Mouse (Mus musculus) embryo, embryonic 11.5 days (tissue): ENCODE measurements around the gene Syt16.

Source experiments
- DNase-seq: peaks from one replicate; pipeline ENCODE4 v3.0.0-alpha.2; 2012; ENCODE audit warnings: low read depth, low spot score

The Syt16 gene

DNA sequence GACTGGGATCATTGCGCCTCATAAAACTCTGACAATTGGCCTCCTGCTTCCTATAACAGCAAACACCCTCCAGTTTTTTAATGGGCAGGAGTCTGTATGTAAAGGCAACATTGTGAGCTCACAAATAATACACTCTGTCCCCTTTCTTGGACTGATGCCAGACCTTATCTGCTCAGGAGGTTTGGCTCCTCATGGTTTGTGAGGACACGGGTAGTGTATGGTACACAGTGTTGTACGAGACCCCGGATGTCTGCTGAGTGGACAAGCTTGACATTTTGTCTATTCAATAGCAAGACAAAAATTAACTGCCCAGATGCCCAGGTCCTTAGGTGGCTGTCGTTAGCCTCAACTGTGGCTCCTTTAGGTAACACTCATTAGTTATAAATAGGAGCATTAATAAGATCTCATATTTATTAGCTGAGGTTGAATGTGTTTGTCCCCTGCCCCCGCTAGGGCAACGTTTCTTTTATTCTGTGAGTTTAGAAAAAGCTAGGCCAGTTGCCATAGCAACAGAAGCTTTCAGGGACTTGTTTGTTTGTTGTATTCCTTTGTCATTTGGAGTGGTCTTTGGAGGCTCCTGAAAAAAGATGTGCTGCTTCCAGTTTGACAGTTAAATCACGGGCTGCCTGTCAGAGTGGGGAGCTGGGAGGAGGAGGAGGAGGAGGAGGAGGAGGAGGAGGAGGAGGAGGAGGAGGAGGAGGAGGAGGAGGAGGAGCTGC lies 101.3 kb downstream of the Syt16 start:
- DNase-seq = no peak

DNA sequence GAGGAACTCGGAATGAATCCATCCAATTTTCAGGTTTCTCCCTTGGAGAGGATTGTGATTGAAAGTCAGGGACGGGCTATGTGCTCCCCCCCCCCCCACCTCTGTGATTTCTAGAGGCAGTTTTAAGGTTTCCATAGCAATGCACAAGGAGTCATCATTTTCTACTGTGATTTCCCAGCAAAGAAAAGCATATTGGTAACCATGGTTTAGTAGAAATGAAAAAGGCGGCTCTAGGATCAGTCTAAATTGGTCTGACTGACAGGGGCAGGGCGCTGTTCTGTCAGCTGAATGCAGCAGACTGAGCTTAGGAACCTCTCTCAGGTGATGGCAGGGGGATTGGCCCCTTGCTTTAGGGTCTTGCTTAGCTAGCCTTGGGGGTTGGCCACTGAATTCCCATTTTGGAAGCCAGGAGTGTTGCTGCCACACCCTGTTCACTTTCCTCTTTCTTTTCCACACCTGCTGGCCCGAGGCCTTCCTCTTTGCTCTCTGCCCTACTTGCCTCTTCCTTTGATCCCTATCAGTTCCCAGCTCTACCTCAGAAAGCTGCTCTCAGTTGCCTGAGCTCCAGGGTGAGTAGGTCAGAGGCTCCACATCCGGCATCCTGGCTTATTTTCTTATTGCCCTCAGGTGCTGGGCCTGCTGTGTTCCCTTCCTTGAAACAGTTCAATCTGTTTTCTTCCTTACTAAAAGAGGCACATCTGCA lies 108.5 kb downstream of the Syt16 start:
- no peak for DNase-seq

DNA sequence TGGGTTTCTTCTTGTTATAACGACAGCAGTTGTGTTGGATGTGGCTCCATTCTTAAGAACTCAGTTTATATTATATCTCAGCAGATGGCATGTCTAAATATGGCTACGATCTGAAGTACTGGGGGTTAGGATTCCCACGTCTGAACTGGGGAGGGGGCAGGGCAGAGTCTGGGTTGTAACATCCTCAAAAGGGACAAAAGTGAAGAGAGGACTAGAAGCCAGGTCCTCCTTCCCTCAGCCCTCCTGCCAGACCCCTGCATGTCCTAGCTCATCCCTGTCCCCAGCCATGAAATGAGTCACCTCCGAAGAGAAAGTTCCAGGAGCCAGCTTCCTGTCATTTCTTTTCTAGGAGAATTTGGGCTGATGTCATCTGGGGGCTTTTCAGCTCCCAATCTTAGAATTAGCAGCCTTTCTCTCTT lies 111.2 kb downstream of the Syt16 start:
- DNase-seq = no peak

DNA sequence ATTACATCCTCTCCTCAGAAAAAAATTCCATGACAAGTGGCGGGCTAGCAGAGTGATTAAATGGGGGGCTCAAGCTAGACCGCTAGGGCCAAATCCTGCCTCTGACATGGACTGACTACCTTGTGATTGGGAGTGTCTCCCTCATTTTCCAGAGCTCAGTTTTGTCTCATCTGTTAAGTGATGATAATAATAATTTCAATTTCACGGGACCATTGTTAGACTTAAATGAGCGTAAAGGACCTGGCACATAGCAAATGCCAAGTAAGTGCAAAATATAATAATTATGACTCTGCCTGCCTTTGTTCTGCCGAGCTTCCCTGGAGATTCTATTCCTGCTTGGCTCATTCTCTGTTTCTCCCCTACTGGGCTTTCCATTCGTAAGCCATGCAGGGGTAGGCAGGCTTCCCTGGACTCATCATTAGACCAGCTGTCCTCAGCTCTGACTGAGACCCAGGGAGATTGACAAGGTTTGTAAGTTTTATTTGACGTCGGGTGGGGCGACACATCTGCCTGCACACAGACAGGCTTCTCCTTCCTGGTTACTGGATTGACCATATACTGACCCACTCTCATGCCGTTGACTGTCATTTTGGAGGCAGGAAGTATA lies 112.1 kb downstream of the Syt16 start:
- DNase-seq = no peak

DNA sequence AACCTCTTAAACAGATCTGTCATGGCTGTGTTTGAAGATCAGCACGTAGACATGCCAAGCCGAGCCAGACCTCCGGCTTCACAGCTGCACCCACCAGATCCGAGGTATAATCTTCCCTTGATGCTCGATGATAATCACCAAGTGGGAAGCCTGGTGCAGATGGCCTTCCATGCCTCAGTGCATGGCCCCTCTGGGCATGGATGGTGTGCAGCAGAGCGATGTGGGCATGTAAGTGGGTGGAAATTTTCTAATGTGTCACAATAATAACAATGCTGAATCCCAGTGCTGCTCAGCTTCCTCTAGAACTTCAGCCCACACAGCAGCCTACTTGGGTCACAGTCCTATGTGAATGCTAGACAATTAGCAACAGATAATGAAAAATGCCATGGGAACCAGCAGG lies 119.4 kb downstream of the Syt16 start:
- no peak for DNase-seq

DNA sequence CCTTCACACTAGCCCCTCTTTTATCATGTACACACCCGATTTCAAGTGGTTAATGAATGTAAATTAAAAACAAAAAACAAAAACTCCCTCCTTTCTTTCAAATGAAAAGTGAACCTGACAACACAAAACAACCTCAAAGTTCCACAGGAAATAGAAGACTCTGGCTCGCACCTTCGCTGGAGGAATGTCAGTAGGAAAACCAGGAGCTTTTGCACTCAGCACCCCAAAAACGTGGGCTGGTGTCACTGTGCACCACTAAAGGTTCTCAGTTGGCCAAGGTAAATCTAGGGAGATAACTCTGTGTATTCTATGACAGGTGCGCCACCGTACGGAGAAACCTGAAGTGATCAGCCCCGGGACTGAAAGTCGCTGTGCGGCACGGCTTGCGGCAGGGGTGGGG lies 128.3 kb downstream of the Syt16 start:
- DNase-seq = no peak

DNA sequence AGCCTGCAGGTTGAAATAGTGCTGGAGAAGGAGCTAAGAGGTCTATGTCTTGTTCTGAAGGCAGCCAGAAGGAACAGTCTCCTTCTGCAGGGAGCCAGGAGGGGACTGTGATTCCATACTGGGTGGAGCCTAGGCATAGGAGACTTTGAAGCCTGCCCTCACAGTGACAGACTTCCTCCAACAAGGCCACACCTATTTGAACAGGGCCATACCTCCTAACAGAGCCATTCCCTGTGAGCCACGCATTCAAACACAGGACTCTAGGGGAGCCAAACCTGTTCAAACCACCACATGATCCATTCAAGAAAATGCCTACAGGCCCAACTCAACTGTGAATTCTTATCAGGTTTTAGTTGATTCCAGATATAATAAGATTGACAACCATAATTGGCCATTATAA lies 130.8 kb downstream of the Syt16 start:
- no peak for DNase-seq

DNA sequence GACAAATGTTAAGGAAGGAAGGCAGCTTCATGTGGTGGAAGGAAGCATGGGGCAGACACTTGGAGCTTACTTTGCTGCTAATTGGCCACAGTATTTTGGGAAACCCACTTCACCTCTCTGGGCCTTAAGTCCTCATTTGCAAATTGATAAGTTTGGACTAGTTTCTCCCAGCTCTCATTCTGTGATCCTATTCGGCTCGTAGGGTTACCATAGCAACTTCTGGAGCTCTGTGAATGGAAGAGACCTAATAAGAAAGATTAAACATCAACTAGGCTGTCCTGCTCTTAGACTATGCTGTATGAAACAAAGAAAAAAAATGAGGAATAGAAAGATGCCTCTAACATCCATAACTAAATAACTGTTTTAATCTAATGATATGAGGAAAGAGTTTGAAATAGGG lies 134.3 kb downstream of the Syt16 start:
- DNase-seq = no peak

DNA sequence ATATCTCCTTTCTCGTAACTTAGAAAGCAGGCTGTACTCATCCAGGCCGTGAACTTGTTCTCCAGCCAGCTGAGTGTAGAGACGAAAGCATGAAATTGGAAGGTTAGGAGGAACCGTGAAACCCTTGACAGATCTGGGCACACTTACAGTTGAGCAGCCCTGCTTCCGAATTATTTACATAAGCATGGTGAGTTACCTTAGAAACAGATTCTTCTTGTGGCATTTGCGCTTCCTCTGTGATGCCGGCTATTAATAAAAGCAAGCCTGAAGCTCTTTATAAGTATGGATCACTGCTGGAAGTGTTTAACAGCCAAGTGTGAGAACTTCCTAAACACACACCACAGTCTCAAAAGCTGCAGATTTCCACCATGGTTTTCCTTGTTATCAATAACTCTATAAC lies 144.7 kb downstream of the Syt16 start:
- DNase-seq = no peak

DNA sequence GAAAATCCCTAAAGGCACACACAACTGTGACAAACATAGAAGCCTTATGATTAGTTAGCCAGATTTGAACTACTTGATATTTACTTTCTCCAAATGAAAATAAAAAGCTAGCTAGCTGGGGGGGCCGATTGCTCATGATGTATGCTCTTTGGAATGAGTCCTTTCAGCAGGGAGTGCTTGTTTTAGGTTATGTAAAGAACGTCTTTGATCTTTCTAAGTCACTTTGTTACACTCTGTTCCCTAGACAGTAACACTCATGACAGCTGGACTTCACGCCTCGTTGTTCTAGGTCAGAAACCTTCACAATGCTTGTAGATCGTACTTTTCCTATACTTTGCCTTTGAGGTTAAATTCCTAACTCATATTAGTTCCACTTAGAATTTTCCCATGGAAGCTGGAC lies 146.9 kb downstream of the Syt16 start:
- DNase-seq = no peak

DNA sequence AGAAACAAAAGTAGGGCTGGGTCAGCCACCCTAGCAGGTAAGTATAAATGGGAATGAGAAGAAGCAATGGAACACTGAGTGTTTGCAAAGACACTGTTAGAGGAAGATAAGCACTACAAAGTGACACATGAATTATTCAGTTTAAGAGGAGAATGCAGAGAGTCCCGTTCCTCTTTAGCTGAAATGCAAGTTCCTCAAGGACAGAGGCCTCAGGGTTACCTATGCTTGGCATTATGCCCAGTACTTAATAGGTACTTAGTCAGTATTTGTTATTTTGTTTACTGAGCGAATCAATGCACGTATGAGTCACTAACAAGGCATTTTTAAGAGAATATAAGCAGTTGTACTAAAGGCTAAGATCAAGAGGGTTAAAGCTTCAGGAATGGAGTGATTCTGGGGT lies 163.3 kb downstream of the Syt16 start:
- DNase-seq = no peak

DNA sequence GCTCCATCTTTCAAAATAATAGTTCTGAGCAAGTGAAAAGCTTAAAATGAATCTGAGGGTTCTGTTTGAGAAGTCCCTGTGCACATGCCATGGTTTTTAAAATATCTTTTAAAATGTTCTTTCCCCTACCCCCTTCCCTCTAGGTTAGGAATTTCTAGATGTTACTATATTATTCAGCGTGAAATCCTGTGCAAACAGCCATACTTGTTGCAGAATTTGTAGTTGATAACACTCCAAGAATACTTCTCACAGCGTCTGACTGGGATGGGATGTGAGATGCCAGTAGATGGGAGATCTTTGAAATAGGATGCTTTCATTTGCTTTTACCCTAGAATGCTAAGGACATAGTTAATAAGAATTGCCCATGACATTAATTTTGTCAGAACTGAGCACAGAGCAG lies 165.6 kb downstream of the Syt16 start:
- DNase-seq = no peak

DNA sequence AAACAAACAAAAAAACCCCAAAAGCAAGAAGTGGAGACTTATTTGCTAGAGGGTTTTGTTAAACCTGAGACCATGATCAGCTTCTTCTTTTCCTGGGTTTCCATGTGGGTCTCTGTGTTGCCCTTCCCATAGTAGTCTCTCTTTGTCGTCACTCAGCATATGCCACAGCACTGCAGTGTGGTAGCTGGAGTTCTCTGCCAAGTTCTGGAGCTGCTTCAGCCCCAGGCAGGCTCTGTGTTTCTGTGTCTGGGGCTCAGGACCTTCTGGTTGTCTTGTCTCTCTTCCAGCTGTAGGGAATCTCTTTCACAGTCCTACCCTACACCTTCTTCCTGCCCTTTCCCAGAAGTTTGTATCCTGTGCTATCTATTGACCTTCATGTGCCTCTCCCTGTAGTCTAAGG lies 173.8 kb downstream of the Syt16 start:
- no peak for DNase-seq

DNA sequence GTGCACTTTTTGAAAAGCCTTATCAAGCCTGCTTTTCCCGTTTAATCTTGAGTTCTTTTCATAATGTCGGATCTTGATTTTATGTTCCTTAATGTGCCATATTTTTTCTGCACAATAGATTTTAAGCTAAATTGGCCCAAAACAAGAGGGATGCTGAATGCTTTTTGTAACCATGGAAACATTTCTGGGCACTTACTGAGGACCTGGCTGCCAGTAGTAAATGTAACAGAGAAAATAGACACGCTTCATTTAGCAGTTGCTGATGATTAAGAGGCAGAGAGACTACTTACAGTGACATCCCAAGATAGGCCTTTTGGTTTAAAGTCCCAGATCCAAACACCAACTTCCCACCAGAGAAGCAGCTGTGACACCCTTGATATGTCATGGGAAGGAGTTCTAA lies 176.4 kb downstream of the Syt16 start:
- DNase-seq = no peak

DNA sequence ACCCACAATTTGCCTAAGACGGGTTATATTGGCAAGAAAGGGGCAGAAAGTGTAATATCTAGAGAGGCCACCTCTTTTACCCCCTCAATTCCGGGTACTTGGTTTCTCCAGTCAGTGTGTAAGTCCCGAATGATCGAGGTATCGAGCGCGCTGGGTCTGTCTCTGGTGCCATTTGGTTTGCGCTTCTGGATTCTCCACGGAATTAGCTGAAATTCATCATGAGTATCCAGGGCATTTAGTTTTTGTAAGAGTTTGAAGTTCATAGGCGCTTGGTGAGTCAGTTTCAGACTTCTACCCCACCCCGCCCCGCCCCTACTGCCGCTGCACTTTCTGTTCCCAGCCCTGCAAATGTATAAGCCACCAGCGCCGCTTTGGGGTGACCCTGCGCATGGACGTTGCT lies 187.1 kb downstream of the Syt16 start:
- no peak for DNase-seq

DNA sequence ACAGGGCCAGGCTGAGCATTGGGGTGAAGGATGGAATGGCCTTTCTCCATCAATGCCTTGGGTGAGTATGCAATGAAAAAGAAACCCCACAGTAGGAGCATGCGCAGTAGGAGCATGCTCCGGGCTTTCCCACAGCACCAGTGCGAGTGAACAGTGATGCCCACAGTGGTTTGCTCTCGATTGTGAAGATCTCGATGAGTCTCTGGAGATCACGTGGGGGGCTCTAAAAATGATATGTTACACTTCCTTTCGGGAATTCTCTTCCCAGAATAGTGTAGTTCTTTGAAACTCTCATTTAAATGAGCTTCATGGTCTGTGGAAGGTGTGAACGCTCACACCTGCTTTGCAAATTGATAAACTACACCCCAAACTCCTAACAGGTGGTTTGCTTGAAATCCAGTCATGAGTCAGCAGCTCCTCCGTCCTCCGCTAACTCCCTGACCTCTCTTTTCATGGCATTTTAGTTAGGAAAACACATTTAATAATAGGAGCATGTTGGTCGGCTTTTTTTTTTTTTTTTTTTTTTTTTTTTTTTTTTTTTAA lies 190.9 kb downstream of the Syt16 start:
- no peak for DNase-seq

DNA sequence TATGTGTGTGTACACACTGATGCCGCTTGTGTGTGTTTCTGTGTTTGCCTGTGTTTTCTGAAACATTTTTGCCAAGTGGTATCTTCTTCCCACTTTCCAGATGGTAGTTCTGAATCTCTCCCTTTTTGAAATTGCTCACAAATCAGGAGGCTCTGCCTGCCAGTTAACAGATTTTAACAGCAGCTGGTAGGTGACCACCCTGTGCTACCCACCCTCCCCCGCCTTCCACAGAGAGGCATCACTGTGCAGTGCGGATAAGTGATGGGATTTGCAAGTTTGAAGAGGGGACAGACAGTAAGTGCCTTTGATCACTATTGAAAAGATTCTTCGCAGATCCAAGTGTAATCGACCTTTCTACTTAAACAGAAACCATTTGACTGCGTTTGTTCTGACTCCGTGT lies 191.4 kb downstream of the Syt16 start:
- no peak for DNase-seq

DNA sequence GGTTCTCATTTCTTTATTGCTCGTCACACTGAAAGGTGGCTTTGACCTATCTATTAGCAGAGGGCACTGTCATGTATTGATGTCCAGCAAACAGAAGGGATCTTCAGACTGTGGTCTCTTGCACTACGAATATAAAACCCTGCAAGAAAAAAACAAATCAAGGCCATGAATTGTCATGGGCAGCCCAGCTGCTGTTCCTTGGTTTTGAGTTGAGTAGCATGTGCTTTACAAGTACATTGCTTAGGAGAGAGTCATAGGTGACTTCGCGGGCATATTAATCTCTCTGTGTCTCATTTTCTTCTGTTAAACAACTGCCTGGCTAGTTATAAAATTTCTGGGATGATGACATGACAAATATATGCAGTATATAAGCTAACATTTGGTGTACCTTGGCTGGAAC lies 192.4 kb downstream of the Syt16 start:
- DNase-seq = no peak

DNA sequence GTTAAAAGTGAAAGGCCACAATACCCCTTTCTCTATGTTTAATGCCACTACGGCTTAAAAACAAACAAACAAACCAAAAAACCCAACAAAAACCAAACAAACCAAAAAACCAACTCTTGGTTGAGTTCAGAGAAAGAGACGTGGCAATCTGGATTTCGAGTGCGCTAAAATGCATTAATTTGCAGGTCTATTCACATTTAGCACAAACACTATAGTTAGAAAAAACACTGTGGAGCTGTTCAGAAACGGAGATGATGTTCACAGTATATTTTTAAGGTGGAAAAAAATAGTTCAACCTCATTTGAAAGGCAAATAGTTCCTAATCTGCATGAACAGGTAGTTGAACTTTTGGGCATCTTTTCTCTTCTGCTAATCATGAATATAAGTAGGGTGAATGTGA lies 192.8 kb downstream of the Syt16 start:
- DNase-seq = no peak

DNA sequence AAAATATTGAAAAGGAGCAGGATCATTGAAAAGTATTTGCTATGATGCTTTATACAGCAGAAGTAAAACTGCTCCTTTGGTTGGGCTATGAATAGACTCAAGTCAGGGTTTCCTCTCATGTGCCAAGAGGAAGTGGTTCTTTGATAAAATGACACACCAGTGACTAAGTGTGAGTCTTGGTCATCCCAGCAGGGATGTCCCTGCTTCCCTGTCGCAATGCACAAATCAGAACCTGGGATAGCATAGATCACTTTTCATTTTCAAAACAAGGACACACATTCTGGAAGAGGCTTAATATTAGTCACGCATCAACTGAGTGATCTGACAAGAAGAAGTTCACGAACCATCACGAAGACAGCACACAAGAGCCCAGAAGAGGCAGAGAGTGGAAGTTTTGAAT lies 195.1 kb downstream of the Syt16 start:
- DNase-seq = no peak

DNA sequence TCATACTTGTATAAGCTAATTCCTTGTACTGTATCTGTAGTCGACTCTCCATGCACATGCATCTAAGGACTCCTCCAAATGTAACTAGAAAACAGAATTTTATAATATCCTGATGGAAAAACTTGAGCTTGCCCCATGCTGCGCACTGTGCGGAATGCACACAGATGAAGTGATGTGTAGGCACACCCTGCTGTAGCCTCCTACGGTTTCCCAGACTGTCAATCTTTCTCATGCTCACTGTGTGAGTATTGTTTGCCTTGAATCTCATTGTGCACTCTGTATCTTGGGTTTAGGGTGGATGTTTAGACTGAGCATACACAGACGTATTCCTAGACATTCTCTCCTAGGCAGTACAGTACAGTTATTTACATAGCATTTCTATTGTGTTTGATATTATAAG lies 203.9 kb downstream of the Syt16 start:
- no peak for DNase-seq

DNA sequence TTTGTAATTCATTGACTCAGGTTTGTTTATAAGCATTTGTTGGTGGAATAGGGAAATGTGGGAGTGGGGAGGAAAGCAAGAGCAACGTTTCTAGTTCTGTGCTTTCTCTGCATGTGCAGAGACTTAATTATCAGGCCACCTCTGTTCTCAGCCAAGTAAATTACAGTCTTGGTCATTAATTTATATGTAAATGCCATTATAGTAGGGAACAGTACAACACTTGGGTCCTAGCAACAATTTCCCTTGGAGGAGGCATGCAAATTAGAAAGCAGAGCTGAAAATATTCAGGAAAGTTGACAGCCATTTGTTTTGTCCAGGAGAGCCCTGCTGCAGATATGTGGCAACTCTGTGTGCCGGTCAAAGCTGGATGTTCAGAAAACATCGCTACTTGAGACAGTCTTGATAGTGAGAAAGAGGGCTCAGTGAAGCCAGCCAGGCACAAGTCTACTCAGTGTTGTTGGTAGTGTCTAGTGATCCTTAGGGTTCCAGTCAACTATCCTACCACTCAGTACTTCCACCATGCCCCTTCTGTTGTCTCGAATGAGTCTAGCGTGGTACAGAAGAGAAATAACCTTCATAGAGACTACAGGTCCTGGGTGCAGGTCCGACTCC lies 205.1 kb downstream of the Syt16 start:
- DNase-seq = no peak

DNA sequence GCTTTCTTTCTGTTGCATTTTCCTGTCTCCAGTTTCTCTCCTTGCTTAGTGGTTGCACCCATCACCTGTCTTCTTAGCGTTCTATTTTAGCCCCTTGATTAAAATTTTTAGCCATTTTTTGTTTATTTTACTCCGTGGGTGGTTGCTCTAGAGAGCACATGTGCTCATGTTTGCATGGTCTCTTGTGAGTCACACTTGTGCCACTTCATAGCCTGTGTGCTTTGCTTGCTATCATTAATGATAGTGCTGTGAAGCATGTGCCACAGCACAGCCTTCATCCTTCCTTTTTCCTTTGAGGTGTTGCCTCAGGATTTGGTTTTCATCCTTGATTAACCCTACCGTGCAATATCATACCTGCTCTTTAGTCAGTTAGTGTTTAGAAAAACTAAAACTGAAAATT lies 214.7 kb downstream of the Syt16 start:
- no peak for DNase-seq
